Mouse (Mus musculus): ENCODE measurements around the gene Map3k9. TPM values are rescaled to one million over a fixed set of nuclear protein-coding genes. Genes with fewer than 3 reads are reported as not detected.

Map3k9 gene
- polyA plus RNA-seq (2012; rRNA removed), result 0.22 and 0.41 TPM in 2 replicates

GRCm38 (mm10) chr12:81781105-81781909 is at the start of gene Map3k9:
Gene Map3k9 (minus strand): TSS chr12:81781175.

Other genes starting within 250 kb of the Map3k9 start
- gene Gm20498, start 248.3 kb downstream of the Map3k9 start, polyA plus RNA-seq (2012; rRNA removed), result 3.1 and 3.8 TPM in 2 replicates
- 11.9 and 12.3 TPM in 2 replicates for gene Synj2bp, start 248.3 kb downstream of the Map3k9 start, polyA plus RNA-seq (2012; rRNA removed)
- gene Adam21, start 212.7 kb downstream of the Map3k9 start, polyA plus RNA-seq (2012; rRNA removed), result 0.02 TPM in 1 of 2 replicates, not detected in the other
- 21.1 and 21.4 TPM in 2 replicates for gene Med6, start 186.2 kb downstream of the Map3k9 start, polyA plus RNA-seq (2012; rRNA removed)
- gene Ttc9, start 149.9 kb downstream of the Map3k9 start, polyA plus RNA-seq (2012; rRNA removed), result 0.20 and 0.22 TPM in 2 replicates
- 3.7 and 5.0 TPM in 2 replicates for gene Pcnx, start 78.8 kb upstream of the Map3k9 start, polyA plus RNA-seq (2012; rRNA removed)